Mouse (Mus musculus) MEL (cell line): ENCODE results near the gene Lrrc63. TPM values are rescaled to one million over a fixed set of nuclear protein-coding genes. Genes with fewer than 3 reads are reported as not detected.
A peak's percentile ranks its signal among the peaks of the same experiment; 100 is the strongest.

Experiments
- DNase-seq: peaks from one replicate; pipeline ENCODE4 v3.0.0; 2011; ENCODE audit warnings: low read depth, low spot score
- H3K27ac ChIP-seq: 2 replicates; pipeline ENCODE4 v1.5.1; 2012; ENCODE audit warnings: low read depth, mild to moderate bottlenecking, control low read depth, low read length, moderate library complexity; ENCODE audit not compliant: control insufficient read depth
- H3K27me3 ChIP-seq, 2 experiments: fragments of 150-350 bp in 1 of 2; sonication (generic) in 1 of 2; 2 replicates each; pipeline ENCODE4 v1.6.1; 2012; ENCODE audit warnings: low read length in 2 of 2, mild to moderate bottlenecking in 2 of 2, improper control_type of control experiment in 1 of 2, moderate library complexity in 1 of 2; ENCODE audit not compliant: insufficient read depth in 2 of 2, control insufficient read depth in 1 of 2
- H3K36me3 ChIP-seq, 2 experiments: 2 replicates each; pipeline ENCODE4 v1.6.1; 2012 to 2014; ENCODE audit warnings: low read length in 2 of 2, improper control_type of control experiment in 1 of 2, inconsistent platforms in 1 of 2, mild to moderate bottlenecking in 1 of 2; ENCODE audit not compliant: insufficient read depth in 2 of 2, control insufficient read depth in 1 of 2
- H3K4me1 ChIP-seq, 2 experiments: fragments of 150-350 bp in 1 of 2; sonication (generic) in 1 of 2; 2 replicates each; pipeline ENCODE4 v1.6.1; 2012; ENCODE audit warnings: low read length in 2 of 2, improper control_type of control experiment in 1 of 2, mild to moderate bottlenecking in 1 of 2; ENCODE audit not compliant: insufficient read depth in 2 of 2, control insufficient read depth in 1 of 2
- H3K4me3 ChIP-seq, 2 experiments: fragments of 150-350 bp in 1 of 2; sonication (generic) in 1 of 2; 2 replicates each; pipeline ENCODE4 v1.5.1; 2012; ENCODE audit warnings: low read depth in 2 of 2, low read length in 2 of 2, mild to moderate bottlenecking in 2 of 2, moderate library complexity in 2 of 2, control low read depth in 1 of 2, improper control_type of control experiment in 1 of 2; ENCODE audit not compliant: control insufficient read depth in 1 of 2, insufficient read depth in 1 of 2
- H3K79me2 ChIP-seq: 2 replicates; pipeline ENCODE4 v1.6.1; 2012; ENCODE audit warnings: mild to moderate bottlenecking, low read length, moderate library complexity; ENCODE audit not compliant: control insufficient read depth, poor library complexity, insufficient read depth
- H3K9ac ChIP-seq: 2 replicates; pipeline ENCODE4 v1.6.1; 2012; ENCODE audit warnings: low read depth, mild to moderate bottlenecking, control low read depth, low read length, moderate library complexity; ENCODE audit not compliant: control insufficient read depth, poor library complexity, severe bottlenecking
- H3K9me3 ChIP-seq: fragments of 150-350 bp; sonication (generic); replicated peaks from 2 replicates; pipeline ENCODE4 v1.6.1; 2012; ENCODE audit warnings: mild to moderate bottlenecking, low read length, improper control_type of control experiment, moderate library complexity; ENCODE audit not compliant: insufficient read depth
- BHLHE40 ChIP-seq: IDR thresholded peaks from 2 replicates; pipeline ENCODE4 v1.6.1; 2012; ENCODE audit warnings: low read depth, mild to moderate bottlenecking, inconsistent platforms, low read length, improper control_type of control experiment, borderline replicate concordance
- CHD2 ChIP-seq: IDR thresholded peaks from 2 replicates; pipeline ENCODE4 v1.6.1; 2011; ENCODE audit warnings: low read length, improper control_type of control experiment
- ETS1 ChIP-seq: IDR thresholded peaks from 2 replicates; pipeline ENCODE4 v1.6.1; 2012; ENCODE audit warnings: low read depth, mild to moderate bottlenecking, inconsistent platforms, low read length, improper control_type of control experiment, moderate library complexity
- GABPA ChIP-seq: IDR thresholded peaks from 2 replicates; pipeline ENCODE4 v1.6.1; 2012; ENCODE audit warnings: low read depth, mild to moderate bottlenecking, inconsistent platforms, low read length, improper control_type of control experiment, moderate library complexity
- GATA1 ChIP-seq: IDR thresholded peaks from 2 replicates; pipeline ENCODE4 v1.6.1; 2011; ENCODE audit warnings: low read depth, low read length, improper control_type of control experiment
- HCFC1 ChIP-seq: IDR thresholded peaks from 2 replicates; pipeline ENCODE4 v1.6.1; 2012; ENCODE audit warnings: low read depth, mild to moderate bottlenecking, inconsistent platforms, low read length, improper control_type of control experiment, moderate library complexity
- MAFK ChIP-seq: IDR thresholded peaks from 2 replicates; pipeline ENCODE4 v1.6.1; 2011; ENCODE audit warnings: low read depth, mild to moderate bottlenecking, low read length, improper control_type of control experiment, borderline replicate concordance
- MAX ChIP-seq: IDR thresholded peaks from 2 replicates; pipeline ENCODE4 v1.6.1; 2011; ENCODE audit warnings: low read length, improper control_type of control experiment
- MYB ChIP-seq: IDR thresholded peaks from 2 replicates; pipeline ENCODE4 v1.6.1; 2011; ENCODE audit warnings: mild to moderate bottlenecking, low read depth, low read length, improper control_type of control experiment
- MYC ChIP-seq: IDR thresholded peaks from 2 replicates; pipeline ENCODE4 v1.6.1; 2011; ENCODE audit warnings: low read depth, mild to moderate bottlenecking, low read length, improper control_type of control experiment, moderate library complexity
- NELFE ChIP-seq: IDR thresholded peaks from 2 replicates; pipeline ENCODE4 v1.6.1; 2011; ENCODE audit warnings: low read depth, low read length, improper control_type of control experiment
- NRF1 ChIP-seq: IDR thresholded peaks from 2 replicates; pipeline ENCODE4 v1.6.1; 2014; ENCODE audit warnings: low read depth, mild to moderate bottlenecking, inconsistent platforms, low read length, improper control_type of control experiment, moderate library complexity; ENCODE audit not compliant: poor library complexity, insufficient read depth, severe bottlenecking
- POLR2A ChIP-seq, 2 experiments: IDR thresholded peaks; 2 replicates each; pipeline ENCODE4 v1.6.1; 2011 to 2012; ENCODE audit warnings: low read length in 2 of 2, mild to moderate bottlenecking in 2 of 2, control low read depth in 1 of 2, improper control_type of control experiment in 1 of 2, low read depth in 1 of 2, moderate library complexity in 1 of 2; ENCODE audit not compliant: control insufficient read depth in 1 of 2, insufficient read depth in 1 of 2, poor library complexity in 1 of 2
- POLR2AphosphoS2 ChIP-seq: IDR thresholded peaks from 2 replicates; pipeline ENCODE4 v1.6.1; 2011; ENCODE audit warnings: low read length, improper control_type of control experiment
- TCF12 ChIP-seq: IDR thresholded peaks from 2 replicates; pipeline ENCODE4 v1.6.1; 2014; ENCODE audit warnings: low read depth, mild to moderate bottlenecking, inconsistent platforms, low read length, improper control_type of control experiment, moderate library complexity
- UBTF ChIP-seq: IDR thresholded peaks from 2 replicates; pipeline ENCODE4 v1.6.1; 2012; ENCODE audit warnings: low read depth, mild to moderate bottlenecking, inconsistent platforms, low read length, improper control_type of control experiment, moderate library complexity, borderline replicate concordance; ENCODE audit not compliant: insufficient read depth
- USF1 ChIP-seq: IDR thresholded peaks from 2 replicates; pipeline ENCODE4 v1.6.1; 2014; ENCODE audit warnings: low read depth, mild to moderate bottlenecking, inconsistent platforms, low read length, improper control_type of control experiment, moderate library complexity
- ZNF384 ChIP-seq: IDR thresholded peaks from 2 replicates; pipeline ENCODE4 v1.6.1; 2012; ENCODE audit warnings: low read depth, mild to moderate bottlenecking, inconsistent platforms, low read length, improper control_type of control experiment
- polyA plus RNA-seq, 2 experiments: library from polyadenylated mRNA; stranded (reverse) in 1 of 2; unstranded in 1 of 2; fragments of >175 nt in 1 of 2; fragments of >200 nt in 1 of 2; gene quantifications; 2 replicates each; pipeline versions ENCODE4 v1.2.1 to v1.2.4; 2012; ENCODE audit warnings: low replicate concordance in 2 of 2, low read depth in 1 of 2; ENCODE audit not compliant: insufficient read length in 2 of 2, insufficient read depth in 1 of 2, missing spikeins in 1 of 2
- total RNA-seq: library from RNA; depleted of rRNA; stranded (reverse); fragments of 300-350 nt; gene quantifications from 2 replicates; pipeline ENCODE4 v1.2.3, GENCODE M21; 2012

The Lrrc63 gene
- total and polyA plus RNA-seq, 3 experiments: not detected

GRCm38 (mm10) chr14:75065211-75065610 is 65.5 kb downstream of the Lrrc63 start:
- H3K79me2 ChIP-seq: no peaks in the 10 kb centered on the region
- H3K9ac ChIP-seq: no peak overlapping the region
- no peaks in the 10 kb centered on the region for H3K36me3 ChIP-seq
- H3K27ac ChIP-seq: no peak overlapping the region
- H3K4me3 ChIP-seq: no peak overlapping the region
- no peaks in the 10 kb centered on the region; a peak in 2 of 4 replicates for H3K27me3 ChIP-seq
- no peaks in the 10 kb centered on the region for H3K9me3 ChIP-seq
- no peak for DNase-seq
- H3K4me1 ChIP-seq: no peaks in the 10 kb centered on the region
- TF ChIP-seq NRF1 (no peak), BHLHE40 (no peak)

- H3K9me3 ChIP-seq: no peaks in the 10 kb centered on the region
- H3K36me3 ChIP-seq: no peaks in the 10 kb centered on the region
- H3K4me1 ChIP-seq: no peaks in the 10 kb centered on the region
- no peak for TF ChIP-seq UBTF
- no peak for TF ChIP-seq GATA1
- H3K9ac ChIP-seq: no peak overlapping the region
- no peaks in the 10 kb centered on the region; a peak in 1 of 4 replicates for H3K27me3 ChIP-seq
- no peak overlapping the region for H3K4me3 ChIP-seq
- H3K79me2 ChIP-seq: no peaks in the 10 kb centered on the region
- no peak overlapping the region for H3K27ac ChIP-seq
- peak; percentile 37 for DNase-seq
These were observed 66.2 kb downstream of the Lrrc63 start for GRCm38 (mm10) chr14:75064520-75064919.

DNA sequence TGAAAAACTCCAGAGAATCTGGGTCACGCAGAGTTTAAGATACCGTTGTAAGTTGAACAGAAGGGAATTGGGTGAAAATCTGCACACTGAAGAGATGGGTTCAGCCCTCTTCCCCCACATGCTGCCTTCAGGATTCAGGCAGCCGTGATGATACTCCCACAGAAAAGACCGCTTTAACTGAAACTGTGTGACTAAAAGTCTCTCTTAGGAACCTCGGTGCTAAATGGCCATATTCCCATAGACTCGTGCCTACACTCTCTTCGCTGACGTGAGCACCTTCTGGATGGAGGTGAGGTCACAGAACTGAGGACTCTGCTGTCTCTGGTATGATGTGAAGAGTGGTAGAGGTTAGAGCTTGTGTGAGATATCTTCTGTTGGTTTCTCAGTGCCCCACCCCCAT is 66.7 kb downstream of the Lrrc63 start:
- no peaks in the 10 kb centered on the region; a peak in 1 of 4 replicates for H3K27me3 ChIP-seq
- H3K9me3 ChIP-seq: no peaks in the 10 kb centered on the region
- no peak overlapping the region for H3K9ac ChIP-seq
- no peak for DNase-seq
- no peak overlapping the region for H3K4me3 ChIP-seq
- TF ChIP-seq ZNF384: no peak
- TF ChIP-seq HCFC1: no peak
- no peak for TF ChIP-seq MYC
- TF ChIP-seq POLR2AphosphoS2: no peak
- TF ChIP-seq MYB: no peak
- no peak for TF ChIP-seq TCF12
- TF ChIP-seq MAFK: no peak
- TF ChIP-seq NELFE: no peak
- no peak for TF ChIP-seq CHD2
- TF ChIP-seq GABPA: no peak
- TF ChIP-seq POLR2A (IDR thresholded peaks at IDR 0.05; ENCODE audit: control insufficient read depth in 1 of 2, insufficient read depth in 1 of 2, low read depth in 1 of 2, low read length in 2 of 2, poor library complexity in 1 of 2): no peak
- TF ChIP-seq USF1: no peak
- no peak for TF ChIP-seq MAX
- no peak for TF ChIP-seq ETS1
- H3K36me3 ChIP-seq: no peaks in the 10 kb centered on the region
- H3K79me2 ChIP-seq: no peaks in the 10 kb centered on the region
- no peak overlapping the region for H3K27ac ChIP-seq
- no peaks in the 10 kb centered on the region for H3K4me1 ChIP-seq
